Mouse (Mus musculus) kidney, adult 8-10 months (tissue): ENCODE data around the gene Calcb.
"Not testable (repeated sequence)": the region's sequence is repeated elsewhere in the genome, so short reads cannot be mapped to it uniquely, and the experiment has no call there.

Experiments
- DNase-seq, 2 experiments: peaks; one replicate each; pipeline ENCODE4 v3.0.0; 2022

Gene Calcb

DNA sequence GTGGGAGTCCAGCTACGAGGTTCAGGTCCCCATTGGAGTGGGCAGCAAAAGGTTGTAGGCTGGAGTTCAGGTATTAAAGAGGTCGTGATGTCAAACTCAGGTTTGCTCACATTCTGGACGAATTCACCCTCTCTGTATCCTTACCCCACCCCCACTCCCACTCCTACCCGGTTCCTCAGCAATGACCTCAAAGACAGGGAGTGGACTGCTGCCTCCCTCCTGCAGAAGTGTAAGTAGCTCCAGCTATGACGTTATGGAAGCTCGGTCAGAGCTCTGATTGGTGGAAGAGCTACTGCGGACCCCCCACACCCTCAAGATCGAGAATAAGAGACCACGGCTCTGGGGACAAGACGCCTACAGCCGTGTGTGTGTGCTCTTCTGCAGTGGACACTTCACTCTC, at the start of gene Calcb:
Calcb (plus strand) TSS at position 344 of the 400 bp plus-strand sequence.
- no peak for DNase-seq

DNA sequence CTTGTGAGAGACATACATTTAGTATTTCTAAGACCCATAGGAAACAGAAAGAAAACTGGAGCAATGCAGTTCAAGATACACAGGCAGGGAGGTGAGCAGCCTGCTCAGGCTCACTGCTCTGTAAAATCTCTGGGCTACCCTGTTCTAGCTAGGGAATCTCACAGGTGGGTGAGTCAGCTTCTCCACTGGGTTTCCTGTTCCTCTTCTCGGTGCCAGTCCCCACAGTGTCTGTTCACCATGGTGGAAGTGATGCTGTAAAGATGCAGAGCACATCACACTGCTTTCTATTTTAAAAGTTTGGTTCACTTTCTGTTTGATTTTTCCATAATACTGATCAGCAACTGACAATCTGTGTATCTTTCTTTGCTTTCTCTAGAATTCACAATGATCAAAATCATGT, 47.0 kb upstream of the Calcb start:
- DNase-seq, result no peak

DNA sequence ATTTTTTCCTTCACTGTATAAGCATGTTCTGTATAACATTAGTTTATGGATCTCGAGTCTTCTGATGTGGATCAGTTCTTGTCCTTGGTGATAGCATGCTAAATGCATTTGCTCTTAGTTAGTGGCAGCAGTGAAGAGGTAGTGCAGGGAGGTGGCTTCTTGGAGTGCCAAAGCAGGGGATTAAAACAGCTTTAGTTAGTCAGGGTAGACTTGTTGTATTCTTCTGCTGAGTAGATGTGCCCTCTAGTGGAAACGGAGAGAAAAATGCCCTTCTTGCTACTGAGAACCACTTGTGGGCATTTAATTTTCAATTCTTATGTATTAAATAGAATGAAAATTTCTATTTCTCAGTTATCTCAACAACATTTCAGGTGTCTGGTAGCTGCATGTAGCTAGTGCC, 45.7 kb upstream of the Calcb start:
- DNase-seq, result peak; percentile 2

DNA sequence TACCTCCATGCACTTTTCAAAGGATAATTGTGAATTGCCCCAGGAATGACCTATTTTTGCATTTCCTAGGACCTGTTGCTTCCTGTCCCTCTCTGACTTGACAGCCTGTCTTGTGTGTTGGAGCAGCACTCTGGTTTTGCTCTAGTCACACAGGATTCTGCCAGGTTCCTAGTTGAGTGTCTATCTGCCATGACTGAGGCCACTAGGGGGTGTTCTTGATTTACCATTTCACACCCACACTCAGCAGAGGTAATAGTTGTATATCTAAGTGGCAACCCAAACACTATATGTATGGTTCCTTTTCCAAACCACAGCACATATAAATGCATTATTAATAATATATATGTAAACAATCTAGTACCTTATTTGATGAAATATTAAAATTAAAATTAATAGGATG, 26.1 kb upstream of the Calcb start:
- DNase-seq, result peak in 1 of 2 experiments; percentile 8

DNA sequence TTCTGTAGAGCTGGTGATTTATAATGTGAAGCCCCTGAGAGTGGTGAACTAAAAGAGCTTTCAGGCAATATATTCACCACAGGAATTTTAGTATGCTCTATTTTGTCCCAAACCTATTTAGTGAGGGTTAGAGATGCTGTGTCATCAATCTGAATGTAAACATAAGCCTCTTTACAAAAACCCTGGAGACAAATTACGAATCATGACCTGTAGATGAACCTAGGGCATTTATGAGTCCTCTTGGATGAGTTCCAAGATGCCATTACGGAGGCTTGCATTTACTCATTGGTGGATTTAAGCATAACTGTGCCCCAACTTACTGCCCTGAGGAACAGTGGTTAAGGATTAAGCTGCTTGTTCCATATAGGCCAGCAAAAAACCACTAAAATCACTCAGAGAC, 17.6 kb upstream of the Calcb start:
- DNase-seq, result no peak

DNA sequence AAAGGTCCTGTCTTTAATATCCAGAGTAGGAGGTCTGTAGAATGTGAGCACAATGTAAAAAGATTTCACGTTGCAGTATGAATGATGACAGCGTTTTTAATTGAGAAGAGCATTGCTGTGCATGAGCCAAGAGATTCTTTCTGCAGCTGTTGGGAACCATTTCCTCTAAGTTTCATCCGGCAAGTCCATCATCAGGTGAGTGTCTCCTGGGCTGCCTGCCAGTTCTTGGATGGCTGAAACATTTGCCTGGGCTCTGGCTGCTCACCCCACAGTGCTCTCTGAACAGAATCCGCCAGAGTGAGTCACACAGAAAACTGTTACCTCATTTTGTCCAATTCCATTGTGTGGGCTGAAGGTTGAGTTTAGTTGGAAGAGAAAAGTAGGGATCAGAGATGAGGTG, 11.7 kb upstream of the Calcb start:
- DNase-seq, result no peak

DNA sequence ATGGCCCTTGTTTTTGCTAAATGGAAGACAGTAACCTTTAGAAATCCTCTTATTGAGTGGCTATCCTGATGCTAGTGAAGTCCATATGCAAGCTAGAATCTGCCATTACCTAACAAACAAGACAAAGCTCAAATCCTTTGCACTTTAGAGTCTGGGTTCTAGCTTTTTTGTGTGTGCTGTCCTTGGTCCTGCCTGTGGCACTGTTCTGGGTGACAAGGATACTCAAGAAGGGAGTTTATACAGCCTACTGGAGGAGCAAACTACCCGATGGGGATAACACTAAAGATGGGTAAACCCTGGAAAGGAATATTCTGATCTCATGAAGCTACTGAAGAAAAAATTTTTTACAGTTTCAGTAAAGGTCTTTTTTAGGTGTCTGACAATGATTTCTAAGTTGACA, 11.0 kb upstream of the Calcb start:
- DNase-seq, result no peak

DNA sequence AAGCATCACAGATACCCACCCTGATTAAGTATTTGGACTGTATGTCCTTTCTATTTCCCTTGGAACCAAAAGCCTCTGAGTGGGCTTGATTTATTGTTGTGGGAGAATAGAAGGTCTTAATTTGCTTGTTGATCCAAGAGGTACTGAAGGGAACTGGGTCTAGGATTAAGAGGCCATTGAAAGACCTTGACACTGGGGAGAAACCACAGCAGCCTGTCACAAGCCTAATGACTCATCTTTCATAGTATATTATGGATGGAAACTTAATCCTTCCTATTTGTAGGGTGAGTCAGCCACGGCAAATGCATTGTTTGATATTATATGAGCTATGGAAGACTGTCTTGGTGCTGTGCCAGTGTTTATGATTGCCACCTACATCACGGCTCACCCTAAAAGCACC, 8.0 kb upstream of the Calcb start:
- no peak for DNase-seq

DNA sequence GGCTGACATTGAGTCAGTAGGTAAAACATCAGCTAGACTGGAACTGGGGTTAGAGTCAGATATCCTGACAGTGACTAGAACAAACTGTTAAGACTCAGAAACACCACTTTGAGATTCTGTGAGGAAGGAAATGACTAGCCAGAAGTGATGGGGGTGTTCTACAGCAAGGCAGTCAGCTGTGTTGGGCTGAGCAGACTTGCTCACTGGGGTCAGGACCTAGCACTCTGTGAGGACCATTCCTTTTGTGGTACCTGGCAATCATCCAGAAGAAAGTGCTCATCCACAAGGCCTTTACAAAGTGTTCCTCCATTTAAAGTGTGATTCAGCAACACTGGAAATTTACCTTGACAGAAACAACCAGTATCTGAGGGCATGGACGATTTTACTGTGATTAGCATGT, 5.9 kb upstream of the Calcb start:
- DNase-seq, result no peak

DNA sequence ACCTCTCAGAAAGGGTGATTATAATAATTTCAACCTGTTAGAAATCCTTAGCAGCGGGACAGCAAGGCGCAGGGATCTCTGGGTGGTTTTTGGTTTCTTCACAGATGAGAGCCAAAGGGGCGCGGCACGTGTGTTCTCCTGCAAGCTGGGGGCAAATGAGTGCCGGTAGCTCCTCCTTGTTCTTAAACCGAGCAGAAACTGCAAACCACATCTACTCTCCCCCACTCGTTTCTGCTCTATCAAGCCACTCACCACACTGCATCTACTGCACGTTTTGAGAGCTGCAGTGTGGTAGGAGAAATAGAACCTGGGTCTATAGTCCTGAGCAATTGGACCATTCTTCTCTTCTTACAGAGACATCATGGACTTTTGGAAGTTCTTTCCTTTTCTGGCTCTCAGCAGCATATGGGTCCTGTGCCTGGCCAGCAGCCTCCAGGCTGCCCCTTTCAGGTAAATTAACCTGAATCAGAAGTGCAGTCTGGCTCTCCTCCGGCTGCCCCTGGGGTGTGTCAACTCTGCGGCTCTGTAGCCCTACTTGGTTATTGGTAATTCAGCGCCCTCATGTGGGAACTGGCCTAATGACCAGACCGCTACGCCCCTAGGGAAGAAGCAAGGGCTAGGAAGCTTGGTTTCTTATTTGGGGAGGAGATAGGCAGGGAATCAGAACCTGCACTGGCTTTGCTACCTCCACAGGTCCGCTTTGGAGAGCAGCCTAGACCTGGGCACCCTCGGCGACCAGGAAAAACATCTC, 1.1 kb downstream of the Calcb start:
- peak in 1 of 2 experiments; percentile 27 for DNase-seq

DNA sequence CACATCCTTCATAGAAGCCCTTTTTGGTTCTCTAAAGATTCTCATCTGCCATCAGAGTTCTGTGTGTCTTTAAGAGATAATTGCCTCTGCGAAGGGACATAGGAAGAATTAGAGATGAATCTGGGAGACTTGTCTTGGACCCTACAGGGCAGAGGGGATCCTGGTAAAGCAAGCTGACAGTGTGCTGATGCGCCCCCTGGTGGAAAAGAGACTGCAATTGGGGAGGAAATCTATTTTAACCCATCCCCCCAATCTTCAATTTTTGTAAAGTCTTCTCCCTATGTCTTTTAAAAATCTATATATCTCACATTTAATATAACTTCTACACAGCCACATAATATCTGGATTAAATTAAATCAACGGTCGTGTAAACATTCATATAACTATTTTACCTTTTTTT, 11.3 kb downstream of the Calcb start:
- DNase-seq, result peak in 1 of 2 experiments; percentile 17

DNA sequence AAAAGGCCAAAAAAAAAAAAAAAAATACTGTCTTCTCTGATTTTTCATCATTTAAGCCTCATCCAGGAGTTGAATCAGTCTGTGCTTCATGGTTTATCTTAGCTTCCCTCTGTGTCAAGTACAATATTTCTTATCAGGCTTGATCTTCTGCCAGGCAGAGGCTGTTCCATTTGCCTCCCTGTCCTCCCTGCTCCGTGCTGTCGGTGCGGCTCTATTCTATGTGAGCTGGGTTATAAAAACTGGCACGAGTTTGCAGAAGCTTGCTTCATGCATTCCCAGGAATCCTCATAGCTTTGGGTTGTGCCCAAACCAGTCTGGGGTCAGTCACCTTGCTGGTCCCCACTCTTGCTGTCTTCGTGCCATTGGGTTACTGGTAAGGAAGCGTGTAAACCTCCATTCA, 12.7 kb downstream of the Calcb start:
- no peak for DNase-seq

DNA sequence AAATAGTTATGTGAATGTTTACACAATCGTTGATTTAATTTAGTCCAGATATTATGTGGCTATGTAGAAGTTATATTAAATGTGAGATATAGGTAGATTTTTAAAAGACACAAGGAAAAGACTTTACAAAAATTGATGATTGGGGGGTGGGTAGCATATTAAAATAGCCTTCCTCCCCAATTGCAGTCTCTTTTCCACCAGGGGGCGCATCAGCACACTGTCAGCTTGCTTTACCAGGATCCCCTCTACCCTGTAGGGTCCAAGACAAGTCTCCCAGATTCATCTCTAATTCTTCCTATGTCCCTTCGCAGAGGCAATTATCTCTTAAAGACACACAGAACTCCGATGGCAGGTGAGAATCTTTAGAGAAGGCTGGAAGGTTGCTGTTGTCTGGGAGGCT, 13.3 kb downstream of the Calcb start:
- not testable (repeated sequence) for DNase-seq

DNA sequence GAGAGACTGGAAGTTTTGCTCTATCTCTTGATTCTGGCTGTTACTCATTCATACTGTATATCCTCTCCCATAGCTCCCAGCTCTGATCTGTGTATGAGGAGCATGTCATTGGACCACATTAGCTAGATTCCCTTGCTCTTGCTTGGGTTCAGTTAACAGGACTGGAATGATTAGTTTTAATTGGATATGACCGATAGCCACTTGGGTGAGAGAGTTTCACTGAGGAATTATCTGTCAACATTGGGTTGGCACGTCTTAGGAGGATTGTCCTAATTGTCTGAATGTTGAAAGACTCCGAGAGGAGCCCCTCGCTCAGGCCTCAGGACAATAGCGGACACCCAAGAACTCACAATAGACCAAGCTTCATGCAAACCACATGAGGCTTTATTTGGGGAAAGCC, 17.8 kb downstream of the Calcb start:
- DNase-seq, result no peak

DNA sequence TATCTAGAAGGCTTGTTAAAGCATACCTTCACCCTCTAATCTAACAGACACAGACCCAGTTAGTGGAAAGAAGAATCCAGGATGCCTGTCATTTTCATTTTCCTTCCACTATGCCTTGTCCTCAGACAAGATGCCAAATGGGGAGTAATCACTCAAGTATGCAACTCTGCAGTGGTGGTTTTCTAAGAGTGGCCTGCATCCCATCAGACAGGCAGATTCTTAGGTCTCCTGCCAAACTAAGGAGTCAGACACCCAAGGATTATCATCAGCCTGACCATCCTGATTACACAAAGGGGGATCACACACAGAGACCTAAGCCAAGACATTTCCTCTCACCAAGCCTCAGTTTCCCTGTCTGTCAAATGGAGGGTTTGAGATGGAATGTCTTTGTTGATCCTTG, 19.7 kb downstream of the Calcb start:
- no peak for DNase-seq

DNA sequence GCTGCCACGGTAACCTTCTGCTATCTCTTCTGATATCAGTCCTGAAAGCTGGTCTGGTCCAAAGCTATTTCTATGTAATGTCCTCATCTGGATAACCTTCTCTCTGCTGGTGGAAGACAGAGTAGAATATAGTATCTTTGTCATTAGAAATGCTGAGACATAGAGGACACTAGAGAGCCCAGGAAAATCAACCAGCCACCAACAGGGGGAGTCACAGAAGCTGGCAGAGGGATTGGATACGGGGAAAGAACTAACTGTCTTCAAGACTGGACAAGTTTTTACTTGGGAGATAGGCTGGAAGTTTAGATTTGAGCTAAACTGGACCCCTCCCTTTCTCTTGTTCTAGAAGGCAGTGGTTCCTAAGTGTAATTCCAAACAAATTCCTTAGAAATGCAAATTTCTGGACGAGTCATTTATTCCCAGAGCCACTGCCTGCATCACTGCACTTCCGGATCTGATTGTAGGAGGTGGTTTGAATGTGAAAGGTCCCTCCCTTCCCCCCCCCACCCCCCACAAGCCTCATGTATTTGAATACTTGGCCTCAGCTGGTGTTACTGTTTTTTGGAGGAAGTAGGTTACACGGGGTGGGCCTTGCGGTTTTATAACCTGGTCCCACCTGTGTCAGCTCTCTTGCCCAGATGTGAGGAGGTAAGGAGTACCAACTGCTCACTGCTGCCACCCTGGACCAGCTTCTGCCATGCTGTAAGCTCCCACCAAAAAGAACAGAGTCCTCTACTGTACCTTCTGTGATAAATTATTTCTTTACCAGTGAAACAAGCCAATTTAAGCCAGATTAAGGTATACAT, 22.1 kb downstream of the Calcb start:
- DNase-seq, result peak in 1 of 2 experiments; percentile 23

DNA sequence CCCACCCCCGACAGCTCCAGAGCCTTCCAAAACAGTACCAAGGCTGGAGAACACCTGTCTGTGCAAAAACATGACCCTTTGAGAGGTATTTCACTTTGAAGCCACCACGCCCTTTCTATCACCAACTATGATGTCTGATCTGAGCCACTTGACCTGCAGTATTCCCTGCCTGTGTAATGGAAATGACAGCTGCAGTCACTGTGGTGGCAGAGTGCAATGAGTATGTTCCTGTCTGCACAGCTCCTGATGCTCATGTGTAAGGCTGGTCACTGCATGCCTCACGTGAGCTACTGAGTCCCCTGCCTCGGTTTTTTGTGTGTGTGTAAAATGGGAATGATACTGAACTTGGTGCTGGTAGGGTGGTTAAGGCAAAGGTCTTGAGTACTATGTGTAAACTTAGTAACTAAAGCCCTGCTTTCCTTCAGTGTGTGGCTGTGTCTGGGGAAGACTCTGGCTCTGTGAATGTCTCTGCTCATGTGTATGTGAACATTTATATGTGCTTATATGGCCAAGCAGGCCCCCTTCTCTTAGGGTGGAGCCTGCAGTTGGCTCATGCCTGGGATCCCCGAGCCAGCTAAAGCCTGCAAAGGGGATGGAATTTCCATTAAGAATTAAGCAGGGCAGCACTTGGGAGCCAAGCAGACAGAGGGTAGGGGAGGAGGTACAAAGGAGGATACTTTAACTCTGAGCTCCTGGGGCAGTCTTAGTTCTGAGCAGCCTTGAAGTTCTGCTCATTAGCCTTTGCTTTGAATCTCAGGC, 24.8 kb downstream of the Calcb start, which contains the start of gene Insc:
Insc (plus strand) TSS at position 673 of the 759 bp plus-strand sequence.
- no peak for DNase-seq

DNA sequence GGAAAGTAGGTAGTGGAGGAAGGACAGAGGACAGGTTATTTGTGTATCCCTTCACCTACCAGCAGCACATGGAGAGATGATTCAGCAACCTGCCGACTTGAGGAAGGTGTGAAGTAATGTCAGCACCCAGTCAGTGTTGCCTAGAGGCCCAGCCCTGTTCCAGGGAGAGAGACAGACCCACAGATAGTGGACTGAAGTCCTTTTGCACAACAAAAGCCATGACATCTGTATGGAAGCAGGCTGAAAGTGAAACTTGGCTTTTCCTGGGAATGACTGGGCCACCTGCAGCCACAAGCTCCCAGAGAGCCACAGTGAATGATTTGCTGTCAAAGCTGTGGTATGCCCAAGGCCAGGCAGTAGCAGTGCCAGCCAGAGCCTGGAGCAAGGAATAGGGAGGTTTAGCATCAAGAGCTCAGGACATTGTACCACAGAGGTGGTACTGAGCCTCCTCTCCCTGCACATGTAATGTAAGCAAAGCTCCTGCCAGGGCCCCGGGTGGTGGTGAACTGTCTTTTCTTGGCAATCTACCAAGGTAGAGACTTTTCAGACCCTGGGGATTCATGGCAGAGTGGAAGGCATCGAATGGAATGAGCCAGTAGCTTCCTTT, 26.3 kb downstream of the Calcb start:
- DNase-seq, result no peak

DNA sequence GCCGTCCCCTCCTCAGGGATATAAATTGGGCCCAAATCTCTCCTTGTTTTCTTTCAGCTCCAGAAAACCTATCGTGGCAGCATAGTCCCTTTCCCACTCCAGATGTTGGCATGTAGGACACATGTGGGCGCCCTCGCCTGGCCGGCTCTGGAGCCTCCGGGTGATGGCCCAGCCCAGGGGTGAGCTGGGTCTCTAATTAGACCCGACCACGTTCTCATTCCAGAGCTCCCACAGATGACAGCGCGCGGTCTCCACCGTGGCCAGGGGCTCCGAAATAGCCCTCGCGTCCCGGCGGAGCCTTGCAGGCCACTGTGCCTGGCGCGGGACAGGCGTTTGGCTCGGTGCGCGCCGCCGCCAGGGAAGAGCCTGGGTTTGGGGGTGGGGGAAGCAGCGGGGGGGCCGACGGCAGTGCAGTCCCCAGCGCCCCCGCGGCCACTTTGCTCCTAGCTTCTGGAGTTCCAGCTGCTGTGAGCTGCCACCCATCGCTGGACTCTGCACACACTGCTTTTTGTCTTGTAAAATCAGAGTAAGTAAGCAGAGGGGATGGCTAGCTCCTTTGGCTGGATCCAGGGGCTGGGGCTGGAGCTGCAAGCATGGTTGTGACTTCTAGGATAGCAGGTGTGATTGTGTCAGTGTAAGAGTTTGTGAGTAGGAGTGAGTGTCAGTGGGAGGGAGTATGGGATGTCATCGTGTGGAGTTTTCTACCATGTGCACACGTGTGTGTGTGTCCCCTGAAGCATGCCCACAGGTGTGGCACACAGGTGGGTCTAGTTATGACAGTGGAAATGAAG, 27.2 kb downstream of the Calcb start:
- DNase-seq, result peak in 1 of 2 experiments; percentile 14

DNA sequence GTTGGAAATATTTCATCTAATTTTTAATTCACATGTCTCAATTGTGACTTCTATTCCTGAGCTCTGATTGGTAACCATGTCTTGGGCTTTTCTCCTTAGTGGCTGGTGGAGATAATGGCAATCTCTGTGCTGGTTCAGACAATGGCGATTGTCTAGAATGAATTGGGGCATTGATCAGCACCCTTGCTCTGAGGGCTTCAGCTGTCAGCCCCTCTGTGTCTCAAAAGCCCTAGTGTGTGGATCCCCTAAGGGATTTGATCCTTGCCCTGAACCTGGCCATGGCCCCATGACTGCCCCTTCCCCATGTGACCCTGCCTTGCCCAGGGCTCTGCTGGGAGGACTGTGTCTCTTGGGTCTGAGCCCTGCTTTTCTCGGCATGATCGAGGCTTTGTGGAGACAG, 29.2 kb downstream of the Calcb start:
- DNase-seq, result no peak

DNA sequence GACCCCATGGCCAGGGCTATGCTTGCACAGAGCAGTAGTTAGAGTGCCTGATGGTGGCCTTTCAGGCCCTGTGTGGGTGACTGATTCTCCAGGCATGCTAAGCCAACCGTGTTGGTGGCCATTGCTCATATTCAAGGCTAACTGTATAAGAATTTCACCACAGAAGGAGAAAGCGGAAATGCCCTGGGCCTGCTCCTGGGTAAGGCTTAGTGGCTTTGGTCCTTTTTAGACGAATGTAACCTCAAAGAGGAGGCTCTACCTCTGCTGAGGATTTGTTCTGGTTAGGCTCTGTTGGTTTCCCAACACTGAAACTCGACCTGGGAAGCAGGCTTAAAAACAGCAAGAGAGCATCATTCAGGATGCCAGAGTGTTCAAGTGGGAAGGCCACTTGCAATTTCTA, 29.8 kb downstream of the Calcb start:
- no peak for DNase-seq

DNA sequence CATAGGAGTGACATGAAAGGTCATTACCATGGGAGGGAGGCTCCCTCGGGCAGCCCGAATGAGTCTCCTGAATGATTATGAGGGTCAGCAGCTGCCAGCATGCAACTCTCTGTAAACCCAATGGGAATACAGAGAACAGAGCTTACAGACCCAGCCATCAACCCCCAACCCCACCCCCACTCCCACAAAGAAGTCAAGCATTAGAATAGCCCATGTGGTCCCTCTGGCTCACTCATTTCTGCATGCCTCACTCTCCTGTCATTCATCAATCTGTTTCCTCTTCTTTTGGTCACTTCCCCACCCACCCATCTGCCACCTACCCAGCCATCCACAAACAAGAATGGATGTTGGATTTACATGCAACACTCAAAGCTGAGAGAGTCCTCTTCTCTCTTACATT, 35.0 kb downstream of the Calcb start:
- DNase-seq, result no peak
